In the genomic region with DNA sequence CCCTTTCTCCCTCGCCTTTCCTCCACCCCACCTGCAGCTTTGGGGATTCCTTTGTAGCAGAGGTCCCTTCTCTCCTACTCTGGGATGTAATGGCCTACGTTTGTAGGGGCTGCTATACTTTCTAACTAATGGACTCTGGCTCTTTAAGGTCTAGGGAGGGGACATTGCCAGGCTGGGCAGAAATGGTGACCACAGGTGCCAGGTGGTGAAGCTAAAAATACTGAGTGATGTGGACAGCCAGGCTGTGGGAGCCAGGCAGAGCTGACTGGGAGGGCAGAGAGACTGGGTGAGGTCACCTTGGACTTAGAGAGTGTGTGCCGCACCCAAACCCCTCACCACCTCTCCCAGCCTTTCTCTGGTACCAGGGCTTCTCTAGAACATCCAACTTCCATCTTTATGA, we compare ENCODE assay signal across 13 mouse cellular contexts. TPM values are rescaled to one million over a fixed set of nuclear protein-coding genes. Genes with fewer than 3 reads are reported as not detected.
DNase-seq lines count a peak whose midpoint lies in the region; TF ChIP-seq lines count a peak whose summit lies in the region.
"Had no signal": no experiment of that assay in that cellular context is flagged by ENCODE, and none has a peak within 500 bp of the region (broad histone marks: within the 10 kb centered on the region; RNA-seq: fewer than 3 reads in every experiment).

No protein-coding gene starts in this region.

- no peak overlapping the region for H3ac ChIP-seq in myocyte (ENCODE audit: control insufficient read depth, insufficient read length)

- peak overlapping the region; percentile 65 for H3K4me2 ChIP-seq in myocyte (ENCODE audit: low read depth)
- H3K4me2 ChIP-seq: midbrain, embryonic 11.5 days had no signal

- peaks cover 24% of the 10 kb centered on the region for H3K27me3 ChIP-seq in myocyte (ENCODE audit: control insufficient read depth, insufficient read depth, insufficient read length)

- peak; percentile 85 for DNase-seq in gastrocnemius, adult 18-20 months (ENCODE audit: low spot score)
- DNase-seq in gastrocnemius, postnatal 4 days (ENCODE audit: low spot score in 2 of 2) = no peak
- DNase-seq in cerebellum, postnatal 14 days = peak; percentile 80 to 84
- peak; percentile 66 to 71 for DNase-seq in heart, adult 9 months (ENCODE audit: low spot score in 2 of 2)
- DNase-seq in embryo, embryonic 9.5 days (ENCODE audit: extremely low spot score) = no peak
- no peak for DNase-seq in ovary, adult 18-20 months (ENCODE audit: low spot score)
- DNase-seq in kidney, postnatal 4 days = no peak
- DNase-seq: embryo, embryonic 11 days; kidney, postnatal 25 days; lung, postnatal 36 days had no signal

- H3K4me3 ChIP-seq in myocyte = peak overlapping the region; percentile 25
- H3K4me3 ChIP-seq: limb, embryonic 10.5 days had no signal

- TF ChIP-seq POLR2A in myocyte (IDR thresholded peaks at IDR 0.05; ENCODE audit: insufficient read length, low read depth) = no peak

- H3K79me2 ChIP-seq in myocyte (ENCODE audit: control insufficient read depth, insufficient read depth) = no peaks in the 10 kb centered on the region

- H3K36me3 ChIP-seq in myocyte (ENCODE audit: control insufficient read depth, insufficient read depth) = no peaks in the 10 kb centered on the region
- H3K36me3 ChIP-seq: limb, embryonic 10.5 days had no signal

TF ChIP-seq in myocyte, 11 proteins besides CTCF, POLR2A, EP300 and RAD21:
- TF ChIP-seq TCF12 (IDR thresholded peaks at IDR 0.05; ENCODE audit: insufficient read depth, poor library complexity, severe bottlenecking) = no peak
- peak in 2 of 3 experiments; percentile 31 to 91 for TF ChIP-seq MYOD1 (IDR thresholded peaks at IDR 0.05; ENCODE audit: control insufficient read depth in 1 of 3, insufficient read length in 2 of 3, low read depth in 2 of 3)
- peak; percentile 34 to 84 (median 42) for TF ChIP-seq MYOG (IDR thresholded peaks at IDR 0.05; ENCODE audit: control insufficient read depth in 1 of 3, insufficient read depth in 1 of 3, insufficient read length in 2 of 3, low read depth in 2 of 3)
- TF ChIP-seq MAX (IDR thresholded peaks at IDR 0.05; ENCODE audit: low read depth) = no peak
- TF ChIP-seq USF1 (IDR thresholded peaks at IDR 0.05; ENCODE audit: low read depth) = no peak
- TF ChIP-seq TCF3 (IDR thresholded peaks at IDR 0.05; ENCODE audit: insufficient read length, low read depth) = no peak

RNA-seq across cellular contexts. Expression of a gene that starts 20.7 kb away (rescaled TPM):
- 10 to 100 TPM; 18.7 to 18.8 TPM for total RNA-seq in gastrocnemius, adult 18-20 months (2021)
- 10 to 100 TPM; 38.4 to 43.0 TPM for total RNA-seq in gastrocnemius, postnatal 4 days (2021)
- 16.1 TPM for polyA plus RNA-seq in myocyte (2012; fragmentation: generic; extraction: Trizol)

RNA-seq across cellular contexts. Expression of a gene that starts 51.4 kb away (rescaled TPM):
- total RNA-seq in gastrocnemius, adult 18-20 months (2021) = 10 to 100 TPM; 11.5 to 11.8 TPM
- total RNA-seq in gastrocnemius, postnatal 4 days (2021) = 10 to 100 TPM; 53.7 to 58.6 TPM
- 36.4 TPM for polyA plus RNA-seq in myocyte (2012; fragmentation: generic; extraction: Trizol)

Comparison
In these comparisons a context has a peak if more than half of its experiments do, and no peak if none do; other contexts are left out.
1. DNase-seq: peak in gastrocnemius, adult 18-20 months (single experiment), cerebellum, postnatal 14 days (2 of 2) and heart, adult 9 months (2 of 2); none in gastrocnemius, postnatal 4 days (0 of 2), embryo, embryonic 9.5 days (single experiment), ovary, adult 18-20 months (single experiment) and kidney, postnatal 4 days (0 of 2).
2. RNA of a gene that starts 51.4 kb away (total RNA-seq): 53.7 to 58.6 TPM in gastrocnemius, postnatal 4 days; 11.5 to 11.8 TPM in gastrocnemius, adult 18-20 months; every median in the first group is over 4 times any median in the second.